ENCODE assay signal across 17 mouse cellular contexts in the genomic region with DNA sequence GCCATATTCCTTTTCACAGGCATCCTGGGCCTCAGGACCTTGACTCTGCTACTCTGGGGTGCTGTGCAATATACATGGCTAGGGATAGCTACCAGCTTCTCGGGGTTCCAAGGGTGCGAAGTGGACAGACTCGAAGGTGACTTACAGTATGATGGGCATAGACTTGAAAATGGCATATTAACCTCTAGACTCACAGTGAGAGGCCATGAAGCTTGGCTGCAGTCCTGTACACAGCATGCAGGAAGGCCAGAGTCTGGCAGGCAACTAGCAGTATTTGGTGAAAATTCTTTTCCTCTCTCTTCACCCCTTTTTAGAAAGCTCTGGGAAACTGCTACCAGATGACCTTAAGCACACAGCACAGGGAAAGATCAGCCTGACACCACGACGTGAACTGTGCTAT.
"Had no signal": no experiment of that assay in that cellular context is flagged by ENCODE, and none has a peak within 500 bp of the region (broad histone marks: within the 10 kb centered on the region; RNA-seq: fewer than 3 reads in every experiment).

No protein-coding gene starts in this region.

- H3K27me3 ChIP-seq: liver, embryonic 15.5 days; megakaryocyte, embryonic 14.5 days; midbrain, embryonic 15.5 days; neural tube, embryonic 13.5 days had no signal

- ATAC-seq: midbrain, embryonic 15.5 days had no signal

- H3K27ac ChIP-seq: kidney, postnatal 0 days; limb, embryonic 10.5 days; liver, embryonic 15.5 days; macrophage; midbrain, embryonic 15.5 days; neural tube, embryonic 13.5 days; stomach, postnatal 0 days had no signal

- H3K9ac ChIP-seq: liver, embryonic 15.5 days; lung, embryonic 14.5 days; midbrain, embryonic 15.5 days; neural tube, embryonic 13.5 days had no signal

- DNase-seq: kidney, adult 8-10 months; kidney, postnatal 36 days; layer of hippocampus, adult 9-11 months; lung, embryonic 14.5 days; lung, postnatal 14 days; right cerebral cortex, adult 18-20 months; thymus, postnatal 4 days had no signal

- H3K4me1 ChIP-seq: limb, embryonic 10.5 days; liver, embryonic 15.5 days; megakaryocyte, embryonic 14.5 days; midbrain, embryonic 15.5 days; neural tube, embryonic 13.5 days had no signal

- H3K9me3 ChIP-seq: limb, embryonic 10.5 days; liver, embryonic 15.5 days; megakaryocyte, embryonic 14.5 days; midbrain, embryonic 15.5 days; neural tube, embryonic 13.5 days had no signal

- H3K4me2 ChIP-seq: liver, embryonic 11.5 days; liver, embryonic 15.5 days; lung, embryonic 14.5 days; midbrain, embryonic 11.5 days; midbrain, embryonic 15.5 days; neural tube, embryonic 13.5 days had no signal

- H3K4me3 ChIP-seq: limb, embryonic 10.5 days; liver, embryonic 15.5 days; megakaryocyte, embryonic 14.5 days; midbrain, embryonic 15.5 days; neural tube, embryonic 13.5 days had no signal
